Comparison of ENCODE assay signal across 21 mouse cellular contexts in genomic region chr1:61397796-61398195, GRCm38 (mm10).
DNase-seq lines count a peak whose midpoint lies in the region; ATAC-seq and TF ChIP-seq lines count a peak whose summit lies in the region.
"Had no signal": no experiment of that assay in that cellular context is flagged by ENCODE, and none has a peak within 500 bp of the region (broad histone marks: within the 10 kb centered on the region; RNA-seq: fewer than 3 reads in every experiment).

No protein-coding gene starts in this region.

- no peaks in the 10 kb centered on the region for H3K36me3 ChIP-seq in forebrain, embryonic 13.5 days (ENCODE audit: poor library complexity, severe bottlenecking)
- no peaks in the 10 kb centered on the region for H3K36me3 ChIP-seq in forebrain, embryonic 14.5 days (ENCODE audit: control insufficient read depth, insufficient read depth, low read length)
- H3K36me3 ChIP-seq in midbrain, postnatal 0 days (ENCODE audit: insufficient read depth, low read length), result no peaks in the 10 kb centered on the region
- H3K36me3 ChIP-seq in midbrain, embryonic 11.5 days (ENCODE audit: control insufficient read depth, insufficient read depth, low read length), result no peaks in the 10 kb centered on the region
- no peaks in the 10 kb centered on the region for H3K36me3 ChIP-seq in hindbrain, postnatal 0 days (ENCODE audit: insufficient read depth, low read length)
- H3K36me3 ChIP-seq: stomach, embryonic 15.5 days had no signal

- peak; percentile 19; the same call in 1 of the 2 replicates for ATAC-seq in forebrain, embryonic 13.5 days
- ATAC-seq in forebrain, embryonic 14.5 days, result no peak
- no peak; the same call in 1 of the 2 replicates for ATAC-seq in midbrain, postnatal 0 days (ENCODE audit: low FRiP score)
- no peak for ATAC-seq in midbrain, embryonic 11.5 days (ENCODE audit: low FRiP score)
- ATAC-seq in hindbrain, postnatal 0 days, result peak; percentile 92
- ATAC-seq: intestine, postnatal 0 days; liver, postnatal 0 days; midbrain, embryonic 16.5 days had no signal

- WGBS in forebrain, embryonic 13.5 days, result 31% methylated on average over 6 of the region's 6 CpGs
- 35% methylated on average over 6 of the region's 6 CpGs for WGBS in forebrain, embryonic 14.5 days
- 52% methylated on average over 6 of the region's 6 CpGs for WGBS in midbrain, postnatal 0 days
- 53% methylated on average over 6 of the region's 6 CpGs for WGBS in midbrain, embryonic 11.5 days
- 35% methylated on average over 6 of the region's 6 CpGs for WGBS in hindbrain, postnatal 0 days

- no peak overlapping the region for H3K4me2 ChIP-seq in forebrain, embryonic 13.5 days
- no peak overlapping the region for H3K4me2 ChIP-seq in forebrain, embryonic 14.5 days (ENCODE audit: low read length)
- H3K4me2 ChIP-seq in midbrain, postnatal 0 days (ENCODE audit: low read depth, low read length, poor library complexity, severe bottlenecking), result no peak overlapping the region
- no peak overlapping the region for H3K4me2 ChIP-seq in midbrain, embryonic 11.5 days
- H3K4me2 ChIP-seq in hindbrain, postnatal 0 days (ENCODE audit: low read depth, low read length), result no peak overlapping the region
- H3K4me2 ChIP-seq: stomach, embryonic 15.5 days had no signal

- H3K9ac ChIP-seq in forebrain, embryonic 13.5 days, result no peak overlapping the region
- H3K9ac ChIP-seq in forebrain, embryonic 14.5 days (ENCODE audit: low read length), result no peak overlapping the region
- H3K9ac ChIP-seq in midbrain, postnatal 0 days (replicated peaks; ENCODE audit: low read length, poor library complexity, severe bottlenecking), result no peak overlapping the region
- no peak overlapping the region for H3K9ac ChIP-seq in midbrain, embryonic 11.5 days (ENCODE audit: low read length)
- H3K9ac ChIP-seq in hindbrain, postnatal 0 days (replicated peaks; ENCODE audit: low read length), result no peak overlapping the region
- H3K9ac ChIP-seq: liver, postnatal 0 days; stomach, embryonic 15.5 days had no signal

- H3K4me1 ChIP-seq in forebrain, embryonic 13.5 days, result peaks cover 8% of the 10 kb centered on the region
- peaks cover 5% of the 10 kb centered on the region; the same call in 1 of the 2 replicates for H3K4me1 ChIP-seq in forebrain, embryonic 14.5 days (ENCODE audit: control insufficient read depth, insufficient read depth, low read length)
- no peaks in the 10 kb centered on the region for H3K4me1 ChIP-seq in midbrain, postnatal 0 days (ENCODE audit: insufficient read depth, low read length)
- H3K4me1 ChIP-seq in midbrain, embryonic 11.5 days (ENCODE audit: control insufficient read depth, insufficient read depth, low read length), result no peaks in the 10 kb centered on the region
- no peaks in the 10 kb centered on the region for H3K4me1 ChIP-seq in hindbrain, postnatal 0 days (ENCODE audit: insufficient read depth, low read length)
- H3K4me1 ChIP-seq: stomach, embryonic 15.5 days had no signal

- TF ChIP-seq CTCF in midbrain, postnatal 0 days (IDR thresholded peaks at IDR 0.05), result no peak
- TF ChIP-seq CTCF in hindbrain, postnatal 0 days (IDR thresholded peaks at IDR 0.05; ENCODE audit: low read depth), result no peak

- H3K27ac ChIP-seq in forebrain, embryonic 13.5 days, result no peak overlapping the region
- H3K27ac ChIP-seq in forebrain, embryonic 14.5 days (ENCODE audit: low read depth, low read length), result no peak overlapping the region
- H3K27ac ChIP-seq in midbrain, postnatal 0 days (ENCODE audit: low read depth, low read length), result no peak overlapping the region
- no peak overlapping the region for H3K27ac ChIP-seq in midbrain, embryonic 11.5 days (ENCODE audit: low read depth, low read length)
- no peak overlapping the region for H3K27ac ChIP-seq in hindbrain, postnatal 0 days
- H3K27ac ChIP-seq: heart, adult 2 months; kidney, postnatal 0 days; stomach, embryonic 15.5 days had no signal

- H3K4me3 ChIP-seq in forebrain, embryonic 13.5 days, result no peak overlapping the region
- no peak overlapping the region for H3K4me3 ChIP-seq in forebrain, embryonic 14.5 days (ENCODE audit: low read depth, low read length)
- no peak overlapping the region for H3K4me3 ChIP-seq in midbrain, postnatal 0 days (ENCODE audit: low read depth, low read length)
- no peak overlapping the region for H3K4me3 ChIP-seq in midbrain, embryonic 11.5 days (ENCODE audit: low read depth, low read length)
- H3K4me3 ChIP-seq in hindbrain, postnatal 0 days (ENCODE audit: low read length), result no peak overlapping the region
- H3K4me3 ChIP-seq: erythroblast, embryonic 14.5 days; heart, adult 2 months; stomach, embryonic 15.5 days had no signal

- no peak for DNase-seq in forebrain, embryonic 14.5 days (ENCODE audit: low spot score)
- DNase-seq in midbrain, postnatal 0 days (ENCODE audit: low spot score), result peak; percentile 81
- DNase-seq in midbrain, embryonic 11.5 days (ENCODE audit: low spot score, missing footprints), result no peak
- DNase-seq in hindbrain, postnatal 0 days (ENCODE audit: low spot score), result peak; percentile 77
- DNase-seq in lung, postnatal 14 days, result no peak
- DNase-seq in embryo, embryonic 11 days, result no peak
- DNase-seq: adrenal gland, postnatal 36 days; B cell, adult 2 months; cerebellum, adult 18-20 months; gastrocnemius, postnatal 14 days; heart, adult 2 months; heart, postnatal 4 days; liver, postnatal 0 days; lung, postnatal 10 days; thymus, adult 2 months had no signal

- no peaks in the 10 kb centered on the region; the same call in 1 of the 2 replicates for H3K9me3 ChIP-seq in forebrain, embryonic 13.5 days (replicated peaks)
- no peaks in the 10 kb centered on the region for H3K9me3 ChIP-seq in forebrain, embryonic 14.5 days (replicated peaks; ENCODE audit: control insufficient read depth, low read length)
- H3K9me3 ChIP-seq in midbrain, postnatal 0 days (ENCODE audit: low read length), result no peaks in the 10 kb centered on the region; the same call in 1 of the 2 replicates
- no peaks in the 10 kb centered on the region for H3K9me3 ChIP-seq in midbrain, embryonic 11.5 days (ENCODE audit: control insufficient read depth, low read length)
- H3K9me3 ChIP-seq in hindbrain, postnatal 0 days (ENCODE audit: low read length), result no peaks in the 10 kb centered on the region
- H3K9me3 ChIP-seq: stomach, embryonic 15.5 days had no signal

- H3K27me3 ChIP-seq in forebrain, embryonic 13.5 days, result no peaks in the 10 kb centered on the region
- no peaks in the 10 kb centered on the region for H3K27me3 ChIP-seq in forebrain, embryonic 14.5 days (replicated peaks; ENCODE audit: control insufficient read depth, insufficient read depth, low read length)
- H3K27me3 ChIP-seq in midbrain, postnatal 0 days (ENCODE audit: insufficient read depth, low read length), result no peaks in the 10 kb centered on the region
- no peaks in the 10 kb centered on the region for H3K27me3 ChIP-seq in midbrain, embryonic 11.5 days (ENCODE audit: control insufficient read depth, insufficient read depth, low read length)
- H3K27me3 ChIP-seq in hindbrain, postnatal 0 days (ENCODE audit: insufficient read depth, low read length), result no peaks in the 10 kb centered on the region
- H3K27me3 ChIP-seq: stomach, embryonic 15.5 days had no signal

Comparison
In these comparisons a context has a peak if more than half of its experiments do, and no peak if none do; other contexts are left out.
1. ATAC-seq: peak in forebrain, embryonic 13.5 days (single experiment) and hindbrain, postnatal 0 days (single experiment); none in forebrain, embryonic 14.5 days (single experiment), midbrain, postnatal 0 days (single experiment) and midbrain, embryonic 11.5 days (single experiment).
2. DNase-seq: peak in midbrain, postnatal 0 days (single experiment) and hindbrain, postnatal 0 days (single experiment); none in forebrain, embryonic 14.5 days (single experiment), midbrain, embryonic 11.5 days (single experiment), lung, postnatal 14 days (single experiment) and embryo, embryonic 11 days (single experiment).